Mouse (Mus musculus): Measurements from ENCODE around the gene Ntan1. TPM values are rescaled to one million over a fixed set of nuclear protein-coding genes. Genes with fewer than 3 reads are reported as not detected.
"Not testable (repeated sequence)": the region's sequence is repeated elsewhere in the genome, so short reads cannot be mapped to it uniquely, and the experiment has no call there.

Ntan1 gene
- total RNA-seq (2014; rRNA removed) (32.1 and 35.8 TPM in 2 replicates), polyA plus RNA-seq (2012; rRNA removed) (25.2 and 33.5 TPM in 2 replicates)

GRCm38 (mm10) chr16:13818560-13819393 is at the start of gene Ntan1:
Gene Ntan1 (plus strand): TSS chr16:13818845.
- H3K27me3 ChIP-seq (ENCODE audit: control insufficient read depth, insufficient read depth, low read length), result no peaks in the 10 kb centered on the region
- under 1% methylated on average over 56 of the region's 58 CpGs for WGBS
- H3K36me3 ChIP-seq (ENCODE audit: control insufficient read depth, insufficient read depth, low read length), result peaks cover 4% of the 10 kb centered on the region; the same call in 1 of the 2 replicates
- no peaks in the 10 kb centered on the region; the same call in 1 of the 2 replicates for H3K79me2 ChIP-seq (ENCODE audit: control insufficient read depth, insufficient read depth, low read length)
- DNase-seq (ENCODE audit: extremely low read depth, low read depth, low spot score), result peak; percentile 91
- TF ChIP-seq CTCF (IDR thresholded peaks at IDR 0.05; ENCODE audit: low read depth, low read length) (no peak), POLR2A (IDR thresholded peaks at IDR 0.05; ENCODE audit: extremely low read depth, insufficient read depth, low read length) (peak; percentile 69)
- H3K4me1 ChIP-seq (ENCODE audit: control insufficient read depth, insufficient read depth, low read length), result peaks cover 5% of the 10 kb centered on the region; the same call in 1 of the 2 replicates
- peak within 1 kb of the TSS; percentile 90 for H3K27ac ChIP-seq (replicated peaks; ENCODE audit: insufficient read depth, low read depth, low read length)
- peak within 1 kb of the TSS; percentile 73 for H3K4me3 ChIP-seq (ENCODE audit: insufficient read depth, low read depth, low read length)
- H3K9ac ChIP-seq (ENCODE audit: low read depth, low read length), result peak within 1 kb of the TSS; percentile 75

GRCm38 (mm10) chr16:13771603-13772002 is 47.0 kb upstream of the Ntan1 start:
- H3K27me3 ChIP-seq (ENCODE audit: control insufficient read depth, insufficient read depth, low read length); H3K9ac ChIP-seq (ENCODE audit: low read depth, low read length); DNase-seq (ENCODE audit: extremely low read depth, low read depth, low spot score); H3K36me3 ChIP-seq (ENCODE audit: control insufficient read depth, insufficient read depth, low read length); H3K4me3 ChIP-seq (ENCODE audit: insufficient read depth, low read depth, low read length); H3K4me1 ChIP-seq (ENCODE audit: control insufficient read depth, insufficient read depth, low read length); H3K27ac ChIP-seq (replicated peaks; ENCODE audit: insufficient read depth, low read depth, low read length); H3K79me2 ChIP-seq (ENCODE audit: control insufficient read depth, insufficient read depth, low read length): not testable (repeated sequence)
- WGBS, result 88% methylated on average over 4 of the region's 4 CpGs

- not testable (repeated sequence) for H3K79me2 ChIP-seq (ENCODE audit: control insufficient read depth, insufficient read depth, low read length); H3K4me1 ChIP-seq (ENCODE audit: control insufficient read depth, insufficient read depth, low read length); H3K4me3 ChIP-seq (ENCODE audit: insufficient read depth, low read depth, low read length); H3K36me3 ChIP-seq (ENCODE audit: control insufficient read depth, insufficient read depth, low read length); H3K27ac ChIP-seq (replicated peaks; ENCODE audit: insufficient read depth, low read depth, low read length); DNase-seq (ENCODE audit: extremely low read depth, low read depth, low spot score); H3K9ac ChIP-seq (ENCODE audit: low read depth, low read length); H3K27me3 ChIP-seq (ENCODE audit: control insufficient read depth, insufficient read depth, low read length)
- WGBS, result 89% methylated on average over 5 of the region's 5 CpGs
Measured at GRCm38 (mm10) chr16:13772051-13772450, 46.6 kb upstream of the Ntan1 start.

- 50% methylated on average over 2 of the region's 2 CpGs for WGBS
Measured at GRCm38 (mm10) chr16:13774011-13774410, 44.6 kb upstream of the Ntan1 start.

GRCm38 (mm10) chr16:13774651-13775050 is 44.0 kb upstream of the Ntan1 start:
- H3K36me3 ChIP-seq (ENCODE audit: control insufficient read depth, insufficient read depth, low read length); H3K9ac ChIP-seq (ENCODE audit: low read depth, low read length); H3K79me2 ChIP-seq (ENCODE audit: control insufficient read depth, insufficient read depth, low read length); H3K4me3 ChIP-seq (ENCODE audit: insufficient read depth, low read depth, low read length); H3K27me3 ChIP-seq (ENCODE audit: control insufficient read depth, insufficient read depth, low read length); H3K4me1 ChIP-seq (ENCODE audit: control insufficient read depth, insufficient read depth, low read length): not testable (repeated sequence)
- WGBS, result 24% methylated on average over 3 of the region's 3 CpGs
- peak overlapping the region; percentile 82 for H3K27ac ChIP-seq (replicated peaks; ENCODE audit: insufficient read depth, low read depth, low read length)
- peak; percentile 40 for DNase-seq (ENCODE audit: extremely low read depth, low read depth, low spot score)

More at GRCm38 (mm10) chr16:13774011-13774410, 44.6 kb upstream of the Ntan1 start:
- DNase-seq (ENCODE audit: extremely low read depth, low read depth, low spot score); H3K4me1 ChIP-seq (ENCODE audit: control insufficient read depth, insufficient read depth, low read length); H3K4me3 ChIP-seq (ENCODE audit: insufficient read depth, low read depth, low read length); H3K27me3 ChIP-seq (ENCODE audit: control insufficient read depth, insufficient read depth, low read length); H3K27ac ChIP-seq (replicated peaks; ENCODE audit: insufficient read depth, low read depth, low read length); H3K9ac ChIP-seq (ENCODE audit: low read depth, low read length); H3K79me2 ChIP-seq (ENCODE audit: control insufficient read depth, insufficient read depth, low read length); H3K36me3 ChIP-seq (ENCODE audit: control insufficient read depth, insufficient read depth, low read length): not testable (repeated sequence)

GRCm38 (mm10) chr16:13780353-13781036 is 38.1 kb upstream of the Ntan1 start, which contains the start of gene Rrn3:
Gene Rrn3 (plus strand): TSS chr16:13780708.
- under 1% methylated on average over 57 of the region's 57 CpGs for WGBS
- H3K4me1 ChIP-seq (ENCODE audit: control insufficient read depth, insufficient read depth, low read length), result peaks cover 12% of the 10 kb centered on the region
- H3K79me2 ChIP-seq (ENCODE audit: control insufficient read depth, insufficient read depth, low read length), result peaks cover 8% of the 10 kb centered on the region; the same call in 1 of the 2 replicates
- peak; percentile 93 for TF ChIP-seq POLR2A (IDR thresholded peaks at IDR 0.05; ENCODE audit: extremely low read depth, insufficient read depth, low read length)
- TF ChIP-seq CTCF (IDR thresholded peaks at IDR 0.05; ENCODE audit: low read depth, low read length), result no peak
- H3K36me3 ChIP-seq (ENCODE audit: control insufficient read depth, insufficient read depth, low read length), result peaks cover 19% of the 10 kb centered on the region
- H3K4me3 ChIP-seq (ENCODE audit: insufficient read depth, low read depth, low read length), result peak within 1 kb of the TSS; percentile 93
- H3K9ac ChIP-seq (ENCODE audit: low read depth, low read length), result peak within 1 kb of the TSS; percentile 98
- peak within 1 kb of the TSS; percentile 89 for H3K27ac ChIP-seq (replicated peaks; ENCODE audit: insufficient read depth, low read depth, low read length)
- DNase-seq (ENCODE audit: extremely low read depth, low read depth, low spot score), result peak; percentile 86
- H3K27me3 ChIP-seq (ENCODE audit: control insufficient read depth, insufficient read depth, low read length), result no peaks in the 10 kb centered on the region
